Mouse (Mus musculus) cerebellum, adult 8-10 months (tissue): ENCODE results near the gene Gm9.
A peak's percentile ranks its signal among the peaks of the same experiment; 100 is the strongest.
"Not testable (repeated sequence)": the region's sequence is repeated elsewhere in the genome, so short reads cannot be mapped to it uniquely, and the experiment has no call there.

Experiments used
- DNase-seq: peaks from one replicate; pipeline ENCODE4 v3.0.0; 2022

Gene Gm9

DNA sequence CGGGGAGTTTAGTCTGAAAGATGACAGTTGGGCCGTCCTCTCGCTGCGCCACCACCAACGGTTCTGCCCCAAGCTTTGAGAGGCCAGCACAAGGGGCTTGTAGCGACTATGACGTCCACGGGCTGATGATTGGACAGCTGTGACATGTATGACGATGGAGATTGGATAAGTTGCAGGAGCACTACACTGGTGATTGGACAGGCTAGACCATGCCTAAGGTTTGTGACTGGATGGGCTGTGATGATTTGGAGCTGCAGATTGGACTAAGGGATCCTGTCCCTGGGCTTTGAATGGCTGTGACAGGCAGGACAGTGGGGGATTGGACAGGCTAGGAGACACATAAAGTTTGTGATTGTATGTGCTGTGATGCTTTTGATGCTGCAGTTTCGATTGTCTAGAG lies at the start of gene Gm9:
Gene Gm9 (minus strand): TSS at position 101 of the 400 bp plus-strand sequence.
- DNase-seq, result no peak

DNA sequence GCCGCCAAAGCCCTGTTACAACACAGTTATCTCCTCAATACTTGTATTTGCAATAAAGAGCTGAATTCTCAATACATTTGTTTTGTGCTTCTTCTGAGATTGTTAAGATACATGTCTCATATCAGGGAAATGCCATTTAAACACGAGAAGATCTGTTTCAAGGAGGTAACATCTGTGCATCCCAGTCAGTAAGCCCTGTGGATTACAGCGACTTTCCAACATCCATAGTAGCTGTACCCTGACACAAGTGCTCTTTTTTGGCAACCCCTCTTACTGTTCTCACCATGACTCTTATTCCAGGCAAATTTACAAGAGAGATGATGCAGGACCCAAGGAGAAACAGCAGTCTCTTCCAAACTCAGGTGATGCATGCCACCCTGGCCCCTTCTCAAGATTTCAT lies 38.8 kb upstream of the Gm9 start, which contains the start of gene Rhox3a:
Gene Rhox3a (plus strand): TSS at position 301 of the 400 bp plus-strand sequence.
- DNase-seq, result not testable (repeated sequence)

DNA sequence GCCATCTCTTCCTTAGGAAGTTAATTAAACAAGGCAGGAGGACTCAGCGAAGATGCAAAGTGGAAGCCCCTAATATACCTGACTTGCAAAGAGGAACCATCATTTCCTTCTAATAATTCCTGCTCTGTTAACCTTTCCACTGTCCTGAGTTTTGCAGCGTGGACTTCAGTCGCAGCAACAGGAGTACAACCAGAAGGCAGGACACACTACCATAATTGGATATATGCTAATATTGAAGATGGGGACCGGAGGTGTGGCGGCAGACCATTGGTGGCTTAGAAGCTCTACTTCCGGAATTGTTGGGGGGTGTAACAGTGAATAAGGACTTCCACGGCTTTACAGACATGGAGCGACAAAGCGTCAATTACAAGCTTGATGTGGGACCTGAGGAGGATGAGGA lies 33.8 kb upstream of the Gm9 start, which contains the start of gene Rhox2a:
Gene Rhox2a (plus strand): TSS at position 301 of the 400 bp plus-strand sequence.
- not testable (repeated sequence) for DNase-seq

DNA sequence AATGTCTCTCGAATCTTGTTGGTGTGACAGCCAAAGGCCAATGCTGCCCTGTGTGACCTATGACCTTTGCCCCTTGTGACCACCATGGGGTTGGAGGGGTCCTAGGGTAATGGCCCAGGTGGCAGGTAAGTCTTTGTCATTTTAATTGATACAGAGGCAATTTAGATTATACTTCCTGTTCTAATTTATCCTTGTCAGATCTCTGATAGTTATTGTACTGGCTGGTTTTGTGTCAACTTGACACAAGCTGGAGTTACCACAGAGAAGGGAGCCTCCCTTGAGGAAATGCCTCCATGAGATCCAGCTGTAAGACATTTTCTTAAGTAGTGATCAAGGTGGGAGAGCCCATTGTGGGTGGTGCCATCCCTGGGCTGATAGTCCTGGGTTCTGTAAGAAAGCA lies 11.3 kb upstream of the Gm9 start, which contains the start of gene Rhox1:
Gene Rhox1 (minus strand): TSS at position 101 of the 400 bp plus-strand sequence.
- not testable (repeated sequence) for DNase-seq

DNA sequence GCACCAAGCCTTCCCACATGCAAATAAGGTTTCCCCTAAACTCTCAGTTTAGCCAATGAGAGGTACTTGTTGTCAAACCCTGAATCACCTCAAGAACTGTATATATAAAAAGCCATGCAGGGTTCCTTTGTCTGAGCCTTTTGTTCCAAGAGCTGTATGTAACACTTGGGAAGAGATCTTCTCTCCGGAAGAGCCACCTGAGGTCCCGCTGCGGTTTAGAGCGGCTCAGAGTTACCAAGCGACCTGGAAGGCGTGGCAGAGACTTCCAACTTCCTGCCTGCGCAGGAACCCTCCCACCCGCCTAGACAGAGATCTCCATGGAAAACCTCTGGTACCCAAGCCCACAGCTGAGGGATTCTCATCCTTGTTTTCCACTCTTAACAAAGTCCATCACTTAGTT lies 12.2 kb downstream of the Gm9 start:
- DNase-seq, result no peak

DNA sequence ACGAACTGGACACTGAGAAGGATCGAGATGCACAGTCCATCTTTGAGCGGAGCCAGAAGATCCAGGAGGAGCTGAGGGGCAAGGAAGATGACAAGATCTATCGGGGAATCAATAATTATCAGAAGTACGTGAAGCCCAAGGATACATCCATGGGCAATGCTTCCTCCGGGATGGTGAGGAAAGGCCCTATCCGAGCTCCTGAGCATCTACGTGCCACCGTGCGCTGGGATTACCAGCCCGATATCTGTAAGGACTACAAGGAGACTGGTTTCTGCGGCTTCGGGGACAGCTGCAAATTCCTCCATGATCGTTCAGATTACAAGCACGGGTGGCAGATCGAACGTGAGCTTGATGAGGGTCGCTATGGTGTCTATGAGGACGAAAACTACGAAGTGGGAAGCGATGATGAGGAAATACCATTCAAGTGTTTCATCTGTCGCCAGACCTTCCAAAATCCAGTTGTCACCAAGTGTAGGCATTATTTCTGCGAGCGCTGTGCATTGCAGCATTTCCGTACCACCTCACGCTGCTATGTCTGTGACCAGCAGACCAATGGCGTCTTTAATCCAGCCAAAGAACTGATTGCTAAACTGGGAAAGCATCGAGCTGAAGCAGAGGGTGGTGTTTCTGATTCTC lies 19.0 kb downstream of the Gm9 start:
- DNase-seq, result no peak

DNA sequence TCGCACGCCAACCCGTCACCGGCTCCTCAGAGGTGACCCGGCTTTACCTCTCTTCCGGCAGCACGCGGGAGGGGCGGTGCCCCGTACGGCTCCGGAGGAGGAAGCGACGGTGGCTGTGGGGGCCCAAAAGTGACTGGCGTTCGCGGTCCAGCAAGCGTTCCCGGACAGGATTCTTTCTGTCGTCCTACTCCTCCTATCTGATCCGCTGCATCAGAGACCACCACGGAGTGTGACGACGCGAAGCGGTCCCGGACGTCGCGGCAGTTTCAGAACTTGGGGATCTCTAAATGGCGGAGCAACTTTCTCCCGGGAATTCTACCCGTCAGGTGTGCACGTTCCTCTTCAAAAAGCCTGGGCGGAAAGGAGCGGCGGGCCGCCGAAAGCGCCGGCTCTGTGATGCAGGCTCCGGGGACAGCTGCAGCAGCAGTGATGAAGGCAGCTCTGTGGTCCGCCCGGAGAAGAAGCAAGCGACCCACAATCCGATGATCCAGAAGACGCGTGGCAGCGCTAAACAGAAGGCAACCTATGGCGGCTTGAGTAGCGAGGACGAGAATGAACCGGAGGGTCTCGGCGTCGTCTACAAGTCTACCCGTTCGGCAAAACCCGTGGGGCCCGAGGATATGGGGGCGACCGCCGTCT lies 19.6 kb downstream of the Gm9 start, which contains the start of the genes Ndufa1 and Rnf113a1:
Gene Ndufa1 (minus strand): TSS at position 59 of the 639 bp plus-strand sequence.
Gene Rnf113a1 (plus strand): TSS at position 141 of the 639 bp plus-strand sequence.
- DNase-seq, result peak; percentile 79

DNA sequence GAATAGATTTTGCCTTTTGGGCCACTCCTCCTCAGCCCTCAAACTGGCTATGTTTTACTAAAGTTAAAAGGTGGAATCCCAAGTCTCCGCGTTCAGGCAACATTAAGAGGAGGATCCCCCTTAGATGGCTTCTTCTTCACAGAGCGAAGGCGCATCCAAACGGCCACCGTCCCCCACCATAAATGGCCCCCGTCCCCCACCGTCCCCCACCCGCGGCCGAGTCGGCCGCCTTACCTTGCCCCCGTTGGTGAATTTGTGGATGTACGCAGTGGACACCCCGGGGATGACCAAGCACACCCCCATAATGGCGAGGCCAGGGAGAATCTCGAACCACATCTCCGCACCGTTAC lies 20.1 kb downstream of the Gm9 start:
- DNase-seq, result no peak

DNA sequence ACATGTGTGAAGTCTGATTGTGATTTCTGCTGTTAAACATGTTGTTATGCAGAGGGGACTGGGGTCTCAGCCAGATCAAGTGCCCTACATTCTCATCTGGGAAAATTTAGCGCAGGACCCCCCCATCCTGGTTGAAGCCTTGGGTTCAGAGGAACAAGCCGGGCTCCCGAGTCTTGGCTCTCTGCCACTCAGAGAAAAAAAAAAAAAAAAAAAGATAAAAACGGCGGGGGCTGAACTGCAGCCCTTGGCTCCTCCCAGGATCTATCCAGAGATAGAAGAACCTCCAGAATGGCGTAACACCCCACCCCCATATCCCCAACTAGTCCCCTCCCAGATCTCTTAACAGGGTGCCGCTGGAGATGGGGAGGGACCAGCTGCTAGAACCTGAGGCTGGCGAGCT lies 26.4 kb downstream of the Gm9 start:
- DNase-seq, result peak; percentile 8

DNA sequence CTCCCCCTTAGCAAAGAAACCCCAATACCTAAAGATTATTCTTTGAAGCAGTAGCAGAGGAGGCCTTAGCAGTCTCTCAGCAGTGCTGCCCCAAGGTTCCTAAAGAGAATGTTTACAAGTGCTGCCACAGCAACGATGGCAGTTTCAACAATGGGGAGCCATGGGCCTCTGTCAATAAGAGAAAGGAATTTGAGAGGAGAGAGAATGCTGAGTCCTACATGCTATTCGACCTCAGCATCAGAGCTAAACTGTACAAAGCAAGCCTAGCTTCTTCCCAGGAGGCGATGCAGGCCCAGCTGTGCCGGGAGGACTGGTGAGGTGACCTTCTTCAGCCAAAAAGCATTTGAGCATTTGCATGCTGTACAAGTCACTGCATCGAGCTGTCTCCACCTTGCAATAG lies 42.1 kb downstream of the Gm9 start, which contains the start of gene Akap14:
Gene Akap14 (minus strand): TSS at position 101 of the 400 bp plus-strand sequence.
- no peak for DNase-seq

DNA sequence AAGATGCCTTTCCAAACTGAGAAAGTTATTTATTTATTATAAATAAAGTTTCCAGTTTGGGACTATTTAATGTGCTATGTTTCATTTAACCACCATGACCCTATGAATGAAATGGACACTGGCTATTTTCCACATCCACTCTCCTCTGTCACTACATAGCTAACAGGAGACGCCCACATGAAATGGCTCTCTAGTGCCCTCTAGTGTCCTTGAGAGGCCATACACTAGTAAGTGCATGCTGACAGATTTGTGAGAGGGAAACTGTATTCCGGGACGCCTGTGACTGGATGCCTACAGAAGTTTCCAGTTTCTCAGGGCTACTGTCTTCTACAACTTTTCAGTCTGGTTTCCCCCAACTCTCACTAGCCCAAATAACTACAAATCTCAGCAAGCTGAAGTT lies 43.8 kb downstream of the Gm9 start:
- DNase-seq, result peak; percentile 8

DNA sequence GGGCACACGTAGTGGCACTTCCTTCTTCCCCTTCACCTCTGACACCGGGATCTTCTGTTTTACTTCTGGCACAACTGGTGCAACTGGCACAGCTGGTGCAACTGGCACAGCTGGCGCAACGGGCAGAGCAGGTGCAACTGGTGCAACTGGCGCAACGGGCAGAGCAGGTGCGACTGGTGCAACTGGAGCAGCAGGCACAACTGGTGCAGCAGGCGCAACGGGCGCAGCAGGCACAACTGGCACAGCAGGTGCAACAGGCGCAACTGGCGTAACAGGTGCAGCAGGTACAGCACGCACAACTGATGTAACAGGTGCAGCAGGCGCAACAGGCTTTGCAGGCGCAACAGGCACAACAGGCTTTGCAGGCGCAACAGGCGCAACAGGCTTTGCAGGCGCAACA lies 47.7 kb downstream of the Gm9 start:
- no peak for DNase-seq

DNA sequence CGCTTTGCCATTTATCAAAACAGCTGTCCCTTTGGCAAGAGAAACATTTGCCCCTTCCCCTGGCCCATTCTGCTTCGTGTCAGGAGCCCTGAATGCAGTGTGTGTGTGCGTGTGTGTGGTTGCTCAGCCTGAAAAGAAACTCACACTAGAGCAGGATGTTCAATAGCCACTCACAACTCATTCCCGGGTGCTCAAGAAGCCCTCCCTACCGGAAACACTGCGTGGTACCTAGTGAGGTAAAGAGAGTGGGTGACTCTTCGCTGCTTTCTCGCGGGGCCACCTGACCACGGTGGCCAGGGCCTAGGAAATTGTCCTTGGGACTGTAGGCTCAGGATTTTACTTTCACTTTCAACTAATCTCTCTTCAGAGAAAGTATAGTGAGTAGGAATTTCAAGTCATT lies 49.7 kb downstream of the Gm9 start:
- no peak for DNase-seq
